Mouse (Mus musculus) gastrocnemius, postnatal 10 days (tissue): ENCODE results near the gene Mfap1a. TPM values are rescaled to one million over a fixed set of nuclear protein-coding genes. Genes with fewer than 3 reads are reported as not detected.

ENCODE experiments used
- microRNA-seq, 2 experiments: library from miRNA; unstranded; fragments of <30 nt; microRNA quantifications; one replicate each; pipeline ENCODE4 v1.2.0; 2021
- total RNA-seq, 2 experiments: library from RNA; stranded (reverse); gene quantifications; 2 replicates each; pipeline ENCODE4 v1.2.3; 2021

The Mfap1a gene
- total RNA-seq, 2 experiments from 2014 or later: 18.1 to 19.1 TPM

Small RNA genes lying within 50 kb of the gene (microRNA-seq; reads per million reads assigned to microRNA genes)
- 0 to 0.25 reads per million in 2 experiments for gene Gm22953

Other genes with a start within 250 kb of the Mfap1a start
- 10 to 100 TPM; 20.4 to 26.7 TPM for gene Trp53bp1, start 235.3 kb downstream of the Mfap1a start, total RNA-seq
- gene Map1a, start 217.1 kb downstream of the Mfap1a start, total RNA-seq: 10 to 100 TPM in 1 of 2 experiments, 1 to 10 TPM in 1; 9.3 to 11.7 TPM
- 10 to 100 TPM; 24.4 to 24.8 TPM for gene Ppip5k1, start 151.3 kb downstream of the Mfap1a start, total RNA-seq
- gene Ckmt1, start 149.0 kb downstream of the Mfap1a start, total RNA-seq: under 1 TPM; 0.47 to 0.72 TPM
- gene Strc, start 119.5 kb downstream of the Mfap1a start, total RNA-seq: not detected
- 100 to 1,000 TPM; 106 to 133 TPM for gene Pdia3, start 92.9 kb downstream of the Mfap1a start, total RNA-seq
- gene Catsper2, start 92.9 kb downstream of the Mfap1a start, total RNA-seq: 1 to 10 TPM; 1.7 to 2.0 TPM
- not detected for gene Ell3, start 62.4 kb downstream of the Mfap1a start, total RNA-seq
- gene Serf2, start 57.5 kb downstream of the Mfap1a start, total RNA-seq: 100 to 1,000 TPM; 375 to 398 TPM
- 10 to 100 TPM; 23.1 to 30.5 TPM for gene Hypk, start 53.4 kb downstream of the Mfap1a start, total RNA-seq
- under 1 TPM in 1 of 2 experiments, not detected in 1; 0.21 TPM for gene Serinc4, start 49.9 kb downstream of the Mfap1a start, total RNA-seq
- 10 to 100 TPM; 23.3 to 24.8 TPM for gene Mfap1b, start 32.6 kb downstream of the Mfap1a start, total RNA-seq
- 1 to 10 TPM; 2.5 to 3.7 TPM for gene Wdr76, start 58 bp upstream of the Mfap1a start, total RNA-seq